Mouse (Mus musculus) forebrain, postnatal 0 days (tissue): ENCODE data around the gene P3h2. TPM values are rescaled to one million over a fixed set of nuclear protein-coding genes. Genes with fewer than 3 reads are reported as not detected.

Experiments
- ATAC-seq: fragments of 200-750 bp; cut with Nextera tagmentation; 2 replicates; pipeline ENCODE4 v1.8.0; 2017; ENCODE audit warnings: mild to moderate bottlenecking, moderate library complexity
- DNase-seq: peaks from one replicate; pipeline ENCODE4 v3.0.0-alpha.2; 2015
- H3K27ac ChIP-seq: fragments of 300-500 bp; sonication (generic); 2 replicates; pipeline ENCODE4 v1.5.1; 2014; ENCODE audit warnings: low read depth, mild to moderate bottlenecking, antibody characterized with exemption, low read length, moderate library complexity, mixed read lengths
- H3K27me3 ChIP-seq: fragments of 300-500 bp; sonication (generic); 2 replicates; pipeline ENCODE4 v1.6.1; 2014; ENCODE audit warnings: mild to moderate bottlenecking, low read length, mixed read lengths; ENCODE audit not compliant: insufficient read depth
- H3K36me3 ChIP-seq: fragments of 300-500 bp; sonication (generic); 2 replicates; pipeline ENCODE4 v1.6.1; 2014; ENCODE audit warnings: mild to moderate bottlenecking, moderate library complexity; ENCODE audit not compliant: insufficient read depth
- H3K4me1 ChIP-seq: fragments of 300-500 bp; sonication (generic); 2 replicates; pipeline ENCODE4 v1.6.1; 2014; ENCODE audit warnings: antibody characterized with exemption; ENCODE audit not compliant: insufficient read depth
- H3K4me2 ChIP-seq: fragments of 300-500 bp; sonication (generic); 2 replicates; pipeline ENCODE4 v1.6.1; 2014; ENCODE audit warnings: low read depth, mild to moderate bottlenecking, moderate library complexity
- H3K4me3 ChIP-seq: fragments of 300-500 bp; sonication (generic); 2 replicates; pipeline ENCODE4 v1.5.1; 2014; ENCODE audit warnings: low read depth, low read length, mixed read lengths
- H3K9ac ChIP-seq: fragments of 300-500 bp; sonication (generic); 2 replicates; pipeline ENCODE4 v1.6.1; 2014; ENCODE audit warnings: mild to moderate bottlenecking
- H3K9me3 ChIP-seq: fragments of 300-500 bp; sonication (generic); 2 replicates; pipeline ENCODE4 v1.6.1; 2016; ENCODE audit warnings: low read length
- CTCF ChIP-seq: sonication (generic); IDR thresholded peaks from 2 replicates; pipeline ENCODE4 v1.5.1; 2016; ENCODE audit warnings: antibody characterized with exemption, control low read depth, low read depth
- WGBS: fragments of 180-500 bp; shearing (Covaris S2); extraction: QIAGEN DNeasy Blood & Tissue Kit; methylation state at CpG from one replicate; pipeline ENCODE4 v1.1.7; 2014; 5-methylcytosine and 5-hydroxymethylcytosine counted together
- polyA plus RNA-seq: library from polyadenylated mRNA; unstranded; fragments of >200 nt; fragmentation: Nextera tagmentation; extraction: Ambion mirVana; gene quantifications from 2 replicates; pipeline ENCODE4 v1.2.1, GENCODE M21; 2015
- total RNA-seq: library from RNA; depleted of rRNA; stranded (reverse); fragments of >200 nt; gene quantifications from 2 replicates; pipeline ENCODE4 v1.2.3, GENCODE M21; 2014

Gene P3h2
- total and polyA plus RNA-seq, 2 experiments from 2014 or later = 0.35 to 1.4 TPM

DNA sequence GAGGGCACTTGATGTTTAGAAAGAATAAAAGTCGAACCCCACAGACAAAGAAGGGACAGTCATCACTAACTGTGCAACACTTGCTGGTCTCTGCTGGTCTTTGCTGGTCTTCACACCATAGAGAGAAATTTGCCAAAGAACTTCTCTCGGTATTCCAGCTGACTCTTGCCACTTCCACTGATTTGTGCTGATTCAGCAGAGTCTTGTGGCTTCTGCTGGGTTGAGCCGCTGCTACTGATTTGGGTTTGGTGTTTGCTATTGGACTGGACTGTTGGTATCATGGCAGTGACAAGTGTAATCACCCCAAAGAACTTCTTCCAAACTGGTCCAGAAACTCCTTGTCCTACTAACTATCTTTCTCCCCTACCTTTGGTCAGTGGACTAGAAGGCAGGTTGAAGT is 111.0 kb downstream of the P3h2 start:
- no peak overlapping the region for H3K4me2 ChIP-seq
- H3K4me3 ChIP-seq = no peak overlapping the region
- H3K9ac ChIP-seq = no peak overlapping the region
- DNase-seq (no peak), ATAC-seq (no peak)
- H3K9me3 ChIP-seq = no peaks in the 10 kb centered on the region
- no peak for TF ChIP-seq CTCF
- H3K27ac ChIP-seq = no peak overlapping the region
- no peaks in the 10 kb centered on the region for H3K36me3 ChIP-seq
- no peaks in the 10 kb centered on the region for H3K27me3 ChIP-seq
- 90% methylated on average over 3 of the region's 3 CpGs for whole genome bisulfite sequencing
- no peaks in the 10 kb centered on the region for H3K4me1 ChIP-seq

DNA sequence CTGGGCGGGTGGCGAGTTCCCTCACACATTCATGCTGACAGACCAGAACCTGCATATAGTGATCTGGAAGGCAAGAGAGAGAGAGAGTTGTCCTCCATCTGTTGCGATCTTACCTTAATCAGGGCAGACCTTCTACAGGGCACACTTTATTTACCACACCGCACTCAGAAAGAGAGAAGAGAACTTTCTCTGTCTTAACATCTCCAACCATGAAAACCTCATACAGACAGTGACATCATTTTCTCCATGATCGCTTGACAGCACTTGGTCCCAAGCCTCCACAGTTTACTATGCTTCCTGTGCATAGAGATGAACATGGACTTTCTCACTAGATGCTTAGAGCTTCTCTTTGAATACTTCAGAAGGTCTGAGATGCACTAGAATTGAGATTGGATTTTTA is 118.4 kb downstream of the P3h2 start:
- H3K4me1 ChIP-seq = no peaks in the 10 kb centered on the region
- DNase-seq = no peak
- no peak overlapping the region for H3K4me2 ChIP-seq
- H3K4me3 ChIP-seq = no peak overlapping the region
- no peak for ATAC-seq
- H3K9me3 ChIP-seq = no peaks in the 10 kb centered on the region
- WGBS = 98% methylated on average over 5 of the region's 5 CpGs
- H3K27me3 ChIP-seq = no peaks in the 10 kb centered on the region
- no peak overlapping the region for H3K9ac ChIP-seq
- TF ChIP-seq CTCF = no peak
- no peaks in the 10 kb centered on the region for H3K36me3 ChIP-seq
- no peak overlapping the region for H3K27ac ChIP-seq

DNA sequence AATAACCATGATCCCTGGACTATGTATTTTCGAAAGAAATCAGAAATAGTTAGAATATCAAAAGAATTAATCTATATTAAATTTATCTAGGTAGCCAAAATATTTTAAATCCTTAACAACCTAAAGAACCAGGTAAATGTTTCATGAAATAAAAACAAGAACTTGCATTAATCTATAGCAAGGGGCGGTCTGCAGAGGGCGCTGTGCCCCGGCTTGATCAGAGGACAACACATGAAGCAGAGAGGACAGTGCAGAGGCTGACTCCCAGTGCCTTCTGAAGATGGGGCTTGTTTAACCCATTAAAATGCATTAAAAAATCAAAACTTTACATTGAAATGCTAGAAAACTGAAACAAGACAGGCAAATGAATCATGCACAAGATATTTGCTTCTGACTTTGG is 121.9 kb downstream of the P3h2 start:
- H3K27ac ChIP-seq = no peak overlapping the region
- H3K27me3 ChIP-seq = no peaks in the 10 kb centered on the region
- no peak overlapping the region for H3K4me3 ChIP-seq
- H3K4me1 ChIP-seq = no peaks in the 10 kb centered on the region
- WGBS = 38% methylated on average over 4 of the region's 4 CpGs
- no peaks in the 10 kb centered on the region for H3K9me3 ChIP-seq
- no peak for ATAC-seq
- H3K9ac ChIP-seq = no peak overlapping the region
- peak; percentile 38 for TF ChIP-seq CTCF
- H3K36me3 ChIP-seq = no peaks in the 10 kb centered on the region
- no peak for DNase-seq
- no peak overlapping the region for H3K4me2 ChIP-seq

DNA sequence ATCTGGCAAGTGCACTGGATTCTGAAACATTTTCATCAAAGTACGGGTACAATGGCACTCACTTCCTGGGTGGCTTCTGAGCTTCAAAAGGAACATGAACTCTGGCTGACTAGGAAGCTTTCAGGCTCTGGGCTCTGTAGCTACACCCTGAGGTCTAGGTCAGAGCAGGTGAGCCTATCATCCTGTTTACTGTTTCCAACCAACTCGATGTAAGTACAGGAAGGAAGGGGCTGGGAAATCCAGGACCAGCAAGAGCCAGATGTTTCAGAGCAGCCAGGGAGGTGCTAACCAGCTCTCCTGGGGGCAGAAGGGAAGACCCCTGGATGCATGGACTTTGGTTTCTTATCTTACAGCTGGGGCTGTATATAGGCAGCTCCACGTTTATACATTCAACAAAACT is 126.5 kb downstream of the P3h2 start:
- no peak overlapping the region for H3K9ac ChIP-seq
- TF ChIP-seq CTCF = no peak
- ATAC-seq (no peak), DNase-seq (no peak)
- 66% methylated on average over 3 of the region's 3 CpGs for WGBS
- no peak overlapping the region for H3K27ac ChIP-seq
- no peak overlapping the region for H3K4me2 ChIP-seq
- no peaks in the 10 kb centered on the region for H3K9me3 ChIP-seq
- no peaks in the 10 kb centered on the region for H3K27me3 ChIP-seq
- H3K4me3 ChIP-seq = no peak overlapping the region
- H3K36me3 ChIP-seq = no peaks in the 10 kb centered on the region
- H3K4me1 ChIP-seq = no peaks in the 10 kb centered on the region

DNA sequence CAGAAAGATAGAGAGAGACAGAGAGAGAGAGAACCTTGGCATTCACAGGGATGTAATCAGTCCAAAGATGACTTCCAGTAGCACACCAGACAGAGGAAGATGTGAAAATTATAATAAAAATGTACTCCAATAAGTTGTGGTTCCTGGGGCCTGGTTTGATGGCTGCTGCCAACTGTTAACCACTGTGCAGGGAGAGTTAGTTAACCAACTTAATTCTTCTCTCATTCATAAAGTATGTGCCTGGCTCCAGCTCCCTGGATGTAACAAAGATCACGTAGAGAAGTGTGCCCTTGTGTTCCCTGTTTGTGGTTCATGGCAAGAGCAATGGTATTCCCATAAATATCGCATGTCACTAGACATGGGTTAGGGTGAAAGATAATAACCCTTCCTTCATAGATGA is 128.4 kb downstream of the P3h2 start:
- Histone ChIP-seq H3K36me3 (no peaks in the 10 kb centered on the region), H3K27ac (no peak overlapping the region), H3K9ac (no peak overlapping the region), H3K4me3 (no peak overlapping the region), H3K9me3 (no peaks in the 10 kb centered on the region), H3K4me2 (no peak overlapping the region), H3K27me3 (no peaks in the 10 kb centered on the region), H3K4me1 (no peaks in the 10 kb centered on the region)
- WGBS = 84% methylated on average over 2 of the region's 2 CpGs
- TF ChIP-seq CTCF = no peak
- DNase-seq (no peak), ATAC-seq (no peak)

DNA sequence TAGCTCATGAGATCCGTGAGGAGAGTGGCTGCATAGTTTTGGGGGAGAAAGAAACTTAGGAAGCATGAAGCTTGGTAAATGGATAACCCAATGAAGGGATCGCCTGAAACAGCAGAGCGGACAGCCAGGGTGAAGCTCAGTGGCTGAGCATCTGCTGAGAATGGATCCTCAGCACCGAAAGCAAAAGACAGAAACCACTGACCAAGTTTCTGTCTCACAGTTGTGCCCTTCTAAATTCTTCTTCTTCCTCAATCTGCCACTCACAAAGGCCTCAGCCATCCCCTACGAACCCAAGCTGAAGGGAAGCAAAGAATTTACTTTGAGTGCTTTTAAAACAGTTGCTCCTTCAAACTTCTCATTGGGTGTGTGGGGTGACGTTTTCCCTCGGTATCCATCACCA is 134.3 kb downstream of the P3h2 start:
- ATAC-seq = no peak
- H3K9me3 ChIP-seq = no peaks in the 10 kb centered on the region

DNA sequence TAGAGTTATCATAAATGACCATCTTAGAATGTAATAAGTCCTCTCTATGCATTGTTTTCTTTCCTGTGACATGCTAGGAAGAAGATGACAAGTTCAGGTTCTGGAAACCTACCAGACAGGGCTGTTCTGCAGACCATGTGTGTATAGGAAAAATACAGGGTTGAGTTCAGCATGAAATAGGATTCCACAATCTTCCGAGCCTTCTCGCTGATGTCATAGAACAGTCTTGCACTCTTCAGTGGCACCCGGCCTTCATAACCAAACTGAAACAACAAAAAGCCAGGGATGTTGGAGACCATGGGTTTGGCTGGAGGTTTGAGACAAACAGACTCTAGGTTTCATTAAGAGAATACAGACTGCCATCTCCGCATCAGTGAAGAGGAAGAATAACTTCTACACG is 134.9 kb downstream of the P3h2 start:
- ATAC-seq = no peak
- Histone ChIP-seq H3K4me2 (no peak overlapping the region), H3K4me3 (no peak overlapping the region), H3K36me3 (no peaks in the 10 kb centered on the region), H3K9me3 (no peaks in the 10 kb centered on the region), H3K27ac (no peak overlapping the region), H3K27me3 (no peaks in the 10 kb centered on the region), H3K4me1 (no peaks in the 10 kb centered on the region), H3K9ac (no peak overlapping the region)
- WGBS = 95% methylated on average over 5 of the region's 5 CpGs
- no peak for DNase-seq
- TF ChIP-seq CTCF = no peak

More for the DNA sequence above, 134.3 kb downstream of the P3h2 start:
- H3K4me2 ChIP-seq = no peak overlapping the region
- H3K36me3 ChIP-seq = no peaks in the 10 kb centered on the region
- H3K27ac ChIP-seq = no peak overlapping the region
- no peak overlapping the region for H3K4me3 ChIP-seq
- no peak overlapping the region for H3K9ac ChIP-seq
- no peaks in the 10 kb centered on the region for H3K27me3 ChIP-seq
- WGBS = 94% methylated on average over 7 of the region's 7 CpGs
- no peaks in the 10 kb centered on the region for H3K4me1 ChIP-seq
- no peak for DNase-seq
- no peak for TF ChIP-seq CTCF

DNA sequence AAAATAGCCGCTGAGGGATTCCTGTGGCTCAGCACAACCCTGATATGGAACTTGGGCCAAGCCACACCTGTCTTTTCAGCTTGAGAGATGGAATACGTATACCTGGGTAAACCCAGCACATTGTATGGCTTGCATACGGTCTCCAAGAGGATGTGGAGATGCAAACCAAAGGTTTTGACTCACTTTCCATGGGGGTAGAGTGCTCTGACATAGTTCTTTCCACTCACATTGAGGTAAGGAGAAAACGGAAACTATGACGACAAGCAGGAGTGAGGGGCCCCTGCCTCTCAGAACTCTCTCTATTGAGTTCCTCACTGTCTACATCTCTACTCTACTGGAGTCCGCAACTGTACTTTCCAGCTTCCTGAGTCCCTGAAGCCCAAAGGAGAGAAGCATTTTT is 135.4 kb downstream of the P3h2 start:
- TF ChIP-seq CTCF = no peak
- no peak for ATAC-seq
- no peaks in the 10 kb centered on the region for H3K9me3 ChIP-seq
- no peak for DNase-seq
- H3K27me3 ChIP-seq = no peaks in the 10 kb centered on the region
- H3K4me2 ChIP-seq = no peak overlapping the region
- no peaks in the 10 kb centered on the region for H3K36me3 ChIP-seq
- no peaks in the 10 kb centered on the region for H3K4me1 ChIP-seq
- H3K9ac ChIP-seq = no peak overlapping the region
- no peak overlapping the region for H3K4me3 ChIP-seq
- H3K27ac ChIP-seq = no peak overlapping the region
- 90% methylated on average over 6 of the region's 6 CpGs for WGBS
